Mouse (Mus musculus): ENCODE data around the gene Rfng. TPM values are rescaled to one million over a fixed set of nuclear protein-coding genes. Genes with fewer than 3 reads are reported as not detected.
"Not testable (repeated sequence)": the region's sequence is repeated elsewhere in the genome, so short reads cannot be mapped to it uniquely, and the experiment has no call there.

The Rfng gene
- total RNA-seq (2015): 10.4 and 14.5 TPM in 2 replicates
- 3.3 and 5.7 TPM in 2 replicates for total RNA-seq (2017)

- ATAC-seq (ENCODE audit: poor library complexity, severe bottlenecking): peak; percentile 93
Observed at GRCm38 (mm10) chr11:120784064-120784791, at the start of gene Rfng, which contains the start of gene Gps1. Gene Rfng, minus strand, starts transcription at chr11:120784207. Gene Gps1, plus strand, starts transcription at chr11:120784272.

DNA sequence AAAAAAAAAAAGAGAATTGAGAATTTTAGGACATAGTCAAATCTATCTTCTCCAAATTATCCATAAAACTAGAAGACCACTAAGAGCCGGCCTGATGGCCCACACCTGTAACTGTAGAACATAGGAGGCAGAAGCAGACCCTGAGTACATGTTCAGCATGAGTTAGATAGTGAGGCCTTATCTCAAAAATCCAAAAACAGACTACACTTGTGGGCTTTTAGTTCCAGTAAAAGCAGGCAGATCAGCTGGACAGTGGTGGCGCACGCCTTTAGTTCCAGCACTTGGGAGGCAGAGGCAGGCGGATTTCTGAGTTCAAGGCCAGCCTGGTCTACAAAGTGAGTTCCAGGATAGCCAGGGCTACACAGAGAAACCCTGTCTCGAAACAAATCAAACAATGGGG, 49.0 kb upstream of the Rfng start:
- not testable (repeated sequence) for ATAC-seq (ENCODE audit: poor library complexity, severe bottlenecking)

GRCm38 (mm10) chr11:120831659-120832440, 47.8 kb upstream of the Rfng start:
- no peak for ATAC-seq (ENCODE audit: poor library complexity, severe bottlenecking)

GRCm38 (mm10) chr11:120830686-120831085, 46.7 kb upstream of the Rfng start:
- no peak for ATAC-seq (ENCODE audit: poor library complexity, severe bottlenecking)

DNA sequence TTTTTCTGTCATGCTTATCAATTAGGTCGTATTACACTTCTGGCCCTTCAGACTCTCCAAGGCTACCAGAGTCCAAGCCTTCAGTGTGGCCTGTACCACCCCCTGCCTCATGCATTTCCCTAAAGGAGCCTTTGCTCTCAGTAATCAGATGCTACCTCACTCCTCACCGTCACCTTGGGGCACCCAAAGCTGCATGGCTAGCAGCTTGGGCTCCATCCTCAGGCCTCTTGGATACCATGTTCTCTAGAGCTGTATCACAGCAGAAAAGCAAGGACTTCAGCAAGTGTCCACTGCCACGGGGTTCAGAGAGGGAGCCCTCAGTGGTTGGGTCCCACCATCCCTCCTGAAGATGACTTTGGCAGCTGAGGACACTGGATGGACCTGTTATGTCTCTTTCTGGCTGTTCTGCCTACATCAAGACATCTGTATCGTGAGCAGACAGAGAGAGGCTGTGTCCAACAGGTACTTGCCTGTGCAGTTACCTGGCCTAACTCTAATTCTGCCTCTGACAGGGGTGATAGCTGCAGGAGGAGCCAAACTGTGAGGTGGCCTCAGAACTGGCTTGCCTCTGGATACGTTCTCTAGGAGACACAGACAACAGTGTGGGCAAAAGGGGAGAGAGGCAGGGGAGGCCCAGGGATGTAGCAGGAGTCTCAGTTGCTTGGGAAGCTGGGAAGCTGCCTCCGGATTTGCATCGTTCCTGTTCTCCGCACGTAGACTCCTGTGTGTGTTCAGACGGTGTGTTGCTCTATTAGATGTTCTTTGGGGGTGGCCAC, 45.9 kb upstream of the Rfng start:
- no peak for ATAC-seq (ENCODE audit: poor library complexity, severe bottlenecking)

DNA sequence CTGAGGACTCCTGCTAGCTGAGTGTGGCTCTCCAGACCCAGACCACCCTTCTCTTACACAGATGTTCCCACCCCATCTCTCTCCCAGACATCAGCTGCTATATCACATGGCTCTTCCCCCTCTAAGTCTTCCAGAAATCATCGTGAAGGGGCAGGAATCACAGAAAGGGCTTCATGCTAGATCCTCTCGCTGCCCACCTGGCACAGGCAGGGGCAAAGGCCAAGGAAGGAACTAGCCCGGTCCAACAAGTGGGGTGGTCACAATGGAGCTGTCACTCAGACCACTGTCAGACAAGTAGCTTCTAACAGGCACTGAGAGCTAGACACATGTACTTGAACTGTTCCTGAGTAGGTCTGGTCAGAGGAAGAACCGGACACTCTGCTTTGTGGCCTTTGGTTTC, 44.4 kb upstream of the Rfng start:
- ATAC-seq (ENCODE audit: poor library complexity, severe bottlenecking): no peak

DNA sequence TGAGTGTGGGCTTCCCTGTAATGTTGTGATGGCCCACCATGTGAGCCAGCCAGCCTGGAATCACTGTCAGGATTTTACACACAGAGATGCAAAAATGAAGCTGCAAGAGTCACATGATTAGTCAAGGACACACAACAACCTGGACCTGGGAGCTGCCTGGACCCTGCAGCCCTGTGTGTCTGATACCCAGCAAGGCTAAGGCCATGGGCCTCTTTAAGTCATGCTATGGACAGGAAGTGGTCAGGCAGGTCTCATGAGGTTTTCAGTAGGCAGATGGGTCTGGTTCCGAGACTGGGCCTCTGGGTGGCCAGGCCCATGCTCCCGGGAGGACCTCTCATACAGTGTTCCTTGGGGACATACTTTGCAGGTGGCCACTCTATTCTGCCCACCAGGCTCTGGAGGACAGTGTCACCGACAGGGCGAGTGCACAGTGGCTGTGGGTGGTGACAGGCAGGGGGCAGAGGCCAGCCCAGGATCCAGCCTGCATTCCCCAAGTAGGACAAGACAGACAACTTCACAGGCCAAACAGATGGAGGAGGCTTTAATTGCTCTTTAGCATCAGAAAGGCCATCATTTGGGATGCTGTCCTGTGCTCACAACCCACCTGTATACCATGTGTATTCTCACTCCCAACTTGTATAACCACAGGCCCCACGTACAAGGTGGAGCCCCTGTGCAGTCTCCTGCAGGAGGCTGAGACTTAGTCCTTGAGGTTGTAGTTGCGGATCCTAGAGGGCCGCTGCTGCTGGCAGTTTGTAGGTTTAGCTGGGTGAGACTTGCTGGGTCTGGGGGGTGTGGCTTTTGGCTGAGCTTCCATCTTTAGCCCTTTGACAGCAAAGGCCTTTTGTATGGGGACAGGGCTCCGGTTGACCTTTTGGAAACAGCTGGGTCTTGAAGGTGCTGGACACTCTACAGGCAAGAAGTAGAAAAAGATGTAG, 42.3 kb upstream of the Rfng start:
- no peak for ATAC-seq (ENCODE audit: poor library complexity, severe bottlenecking)

GRCm38 (mm10) chr11:120825289-120825863, 41.4 kb upstream of the Rfng start:
- no peak for ATAC-seq (ENCODE audit: poor library complexity, severe bottlenecking)

- no peak for ATAC-seq (ENCODE audit: poor library complexity, severe bottlenecking)
Observed at GRCm38 (mm10) chr11:120824787-120825288, 40.8 kb upstream of the Rfng start.

DNA sequence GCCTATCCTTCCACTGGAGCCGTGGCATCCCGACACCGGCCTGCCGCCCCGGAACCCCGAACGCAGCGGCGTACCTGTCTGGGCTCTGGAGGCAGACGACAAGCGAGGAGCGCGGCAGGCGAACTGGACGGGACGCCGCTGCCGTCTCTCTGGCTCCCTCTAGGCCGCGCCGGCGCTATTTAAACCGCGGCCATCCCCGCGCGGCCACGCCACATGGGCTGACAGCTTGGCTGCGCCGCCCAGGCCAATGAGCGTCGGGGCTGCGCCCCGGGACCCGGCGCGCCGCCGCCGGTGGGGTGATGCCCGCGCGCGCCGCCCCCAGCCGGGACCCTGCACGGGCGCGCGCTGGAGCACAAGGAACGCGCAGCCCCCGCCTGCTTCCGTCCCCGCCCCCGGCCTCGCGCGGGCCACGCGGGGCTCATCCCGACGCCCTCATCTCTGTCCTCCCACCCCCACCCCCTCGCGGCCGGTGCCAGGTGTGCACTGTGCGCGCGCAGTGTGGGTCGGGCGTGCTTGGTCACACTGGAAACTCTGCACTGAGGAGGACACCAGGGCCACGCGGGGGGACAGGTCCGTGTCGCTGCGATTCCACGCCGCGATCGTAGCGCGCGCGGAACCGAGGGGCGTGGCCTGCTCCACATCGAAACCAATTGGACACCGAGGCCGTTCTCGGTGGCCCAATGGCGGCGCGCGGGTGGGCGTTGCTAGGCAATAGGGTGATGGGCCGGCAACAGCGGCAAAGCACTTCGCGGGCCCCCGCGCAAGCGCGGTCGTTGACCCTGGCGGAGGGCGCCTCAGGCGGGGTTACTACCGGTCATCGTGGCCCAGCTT, 40.2 kb upstream of the Rfng start, which contains the start of gene Fasn:
TSS of gene Fasn (minus strand) at position 592 of the 831 bp plus-strand sequence.
- peak; percentile 75 for ATAC-seq (ENCODE audit: poor library complexity, severe bottlenecking)

DNA sequence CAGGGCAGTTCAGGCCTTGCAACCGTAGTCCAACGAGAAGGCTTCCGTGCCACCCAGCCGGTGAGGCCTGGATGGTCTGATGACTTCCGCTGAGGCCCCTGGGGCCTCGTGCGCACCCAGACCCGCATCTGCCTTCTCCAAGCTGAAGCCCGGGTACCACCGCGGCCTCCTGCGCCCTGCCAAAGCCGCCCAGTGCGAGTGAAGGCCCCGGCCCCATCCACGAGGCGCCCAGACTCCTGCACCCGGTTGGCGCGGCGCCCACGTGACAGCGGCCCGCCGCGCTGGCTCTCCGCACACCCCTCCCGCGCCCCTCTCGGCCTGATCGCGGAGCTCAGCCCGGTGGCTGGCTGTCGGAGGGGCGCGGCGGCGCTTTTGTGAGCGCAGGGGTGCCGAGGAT, 39.5 kb upstream of the Rfng start:
- ATAC-seq (ENCODE audit: poor library complexity, severe bottlenecking): peak; percentile 9

GRCm38 (mm10) chr11:120822831-120823550, 39.0 kb upstream of the Rfng start:
- peak; percentile 29 for ATAC-seq (ENCODE audit: poor library complexity, severe bottlenecking)

- ATAC-seq (ENCODE audit: poor library complexity, severe bottlenecking): no peak
Observed at GRCm38 (mm10) chr11:120822321-120822720, 38.3 kb upstream of the Rfng start.

- no peak for ATAC-seq (ENCODE audit: poor library complexity, severe bottlenecking)
Observed at GRCm38 (mm10) chr11:120821076-120821922, 37.3 kb upstream of the Rfng start.

DNA sequence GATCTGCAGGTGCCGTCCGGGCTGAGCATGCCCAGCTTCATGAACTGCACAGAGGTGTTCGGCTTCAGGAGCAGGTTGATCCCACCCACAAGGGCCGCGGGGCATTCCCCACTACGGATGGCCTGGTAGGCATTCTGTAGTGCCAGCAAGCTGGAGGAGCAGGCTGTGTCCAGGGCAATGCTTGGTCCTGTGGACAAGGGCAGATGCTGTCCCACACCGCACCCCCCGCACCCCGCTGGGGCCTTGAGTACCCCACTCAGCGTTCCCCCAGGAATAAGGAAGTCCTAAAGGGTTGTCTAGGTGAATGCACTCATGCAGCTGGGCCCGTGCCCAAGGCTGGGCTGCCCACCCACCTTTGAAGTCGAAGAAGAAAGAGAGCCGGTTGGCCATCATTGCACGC, 36.5 kb upstream of the Rfng start:
- ATAC-seq (ENCODE audit: poor library complexity, severe bottlenecking): no peak

- no peak for ATAC-seq (ENCODE audit: poor library complexity, severe bottlenecking)
Observed at GRCm38 (mm10) chr11:120819556-120819955, 35.5 kb upstream of the Rfng start.

- no peak for ATAC-seq (ENCODE audit: poor library complexity, severe bottlenecking)
Observed at GRCm38 (mm10) chr11:120818251-120818650, 34.2 kb upstream of the Rfng start.

Measured in megakaryocyte, adult 5-6 weeks (primary cell).